Mouse (Mus musculus) liver, postnatal 0 days (tissue): Measurements from ENCODE around the gene Tef. TPM values are rescaled to one million over a fixed set of nuclear protein-coding genes. Genes with fewer than 3 reads are reported as not detected.
A peak's percentile ranks its signal among the peaks of the same experiment; 100 is the strongest.

ENCODE experiments used
- ATAC-seq: fragments of 200-750 bp; cut with Nextera tagmentation; 2 replicates; pipeline ENCODE4 v1.8.0; 2017; ENCODE audit warnings: mild to moderate bottlenecking, moderate library complexity
- DNase-seq: peaks from one replicate; pipeline ENCODE4 v3.0.0-alpha.2; 2016
- H3K27ac ChIP-seq: fragments of 300-500 bp; sonication (generic); 2 replicates; pipeline ENCODE4 v1.5.1; 2014; ENCODE audit warnings: antibody characterized with exemption, moderate library complexity, mild to moderate bottlenecking, low read depth
- H3K27me3 ChIP-seq: fragments of 300-500 bp; sonication (generic); 2 replicates; pipeline ENCODE4 v1.6.1; 2014; ENCODE audit warnings: low read length, control low read depth, mixed read lengths; ENCODE audit not compliant: insufficient read depth
- H3K36me3 ChIP-seq: fragments of 300-500 bp; sonication (generic); replicated peaks from 2 replicates; pipeline ENCODE4 v1.6.1; 2014; ENCODE audit warnings: mild to moderate bottlenecking, control low read depth, low read length, moderate library complexity, mixed read lengths; ENCODE audit not compliant: insufficient read depth
- H3K4me1 ChIP-seq: fragments of 300-500 bp; sonication (generic); 2 replicates; pipeline ENCODE4 v1.6.1; 2014; ENCODE audit warnings: antibody characterized with exemption, mild to moderate bottlenecking, control low read depth; ENCODE audit not compliant: insufficient read depth
- H3K4me2 ChIP-seq: fragments of 300-500 bp; sonication (generic); 2 replicates; pipeline ENCODE4 v1.6.1; 2014; ENCODE audit warnings: low read depth, mild to moderate bottlenecking, low read length, moderate library complexity, mixed read lengths
- H3K4me3 ChIP-seq: fragments of 300-500 bp; sonication (generic); 2 replicates; pipeline ENCODE4 v1.5.1; 2014; ENCODE audit warnings: low read depth, low read length
- H3K9ac ChIP-seq: fragments of 300-500 bp; sonication (generic); replicated peaks from 2 replicates; pipeline ENCODE4 v1.6.1; 2014; ENCODE audit warnings: mild to moderate bottlenecking, moderate library complexity
- H3K9me3 ChIP-seq: fragments of 300-500 bp; sonication (generic); 2 replicates; pipeline ENCODE4 v1.6.1; 2016; ENCODE audit warnings: mild to moderate bottlenecking, control low read depth, low read length, mixed read lengths
- CTCF ChIP-seq: sonication (generic); IDR thresholded peaks from 2 replicates; pipeline ENCODE4 v1.5.1; 2016; ENCODE audit warnings: antibody characterized with exemption, low read depth
- EP300 ChIP-seq: IDR thresholded peaks from 2 replicates; pipeline ENCODE4 v1.6.1; 2016; ENCODE audit warnings: antibody characterized with exemption, low read depth, mild to moderate bottlenecking
- WGBS: fragments of 180-500 bp; shearing (Covaris S2); extraction: QIAGEN DNeasy Blood & Tissue Kit; methylation state at CpG from one replicate; pipeline ENCODE4 v1.1.7; 2014; ENCODE audit not compliant: insufficient replicate concordance; 5-methylcytosine and 5-hydroxymethylcytosine counted together
- polyA plus RNA-seq: library from polyadenylated mRNA; unstranded; fragments of >200 nt; fragmentation: Nextera tagmentation; extraction: Ambion mirVana; gene quantifications from 2 replicates; pipeline ENCODE4 v1.2.1, GENCODE M21; 2015

The Tef gene
- polyA plus RNA-seq, 1 experiment from 2014 or later: 14.0 TPM

DNA sequence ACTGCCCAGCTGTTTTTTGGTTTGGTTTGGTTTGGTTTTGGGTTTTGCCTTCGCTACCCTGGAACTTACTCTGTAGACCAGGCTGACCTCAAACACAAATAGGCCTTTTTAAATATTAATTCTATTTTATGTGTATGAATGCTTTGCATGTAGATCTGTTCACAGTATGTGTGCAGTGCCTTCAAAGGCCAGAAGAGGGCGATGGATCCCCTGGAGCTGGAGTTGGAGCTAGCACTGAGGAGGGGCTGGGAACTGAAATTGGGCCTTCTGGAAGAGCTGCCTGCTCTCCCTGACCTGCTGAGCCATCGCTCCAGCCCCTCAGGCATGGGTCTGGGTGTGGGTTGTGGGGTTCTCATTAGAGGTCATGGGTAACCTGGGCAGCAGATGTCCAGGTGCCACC, 40.3 kb upstream of the Tef start:
- Histone ChIP-seq H3K4me2 (no peak overlapping the region), H3K4me3 (no peak overlapping the region), H3K27ac (no peak overlapping the region), H3K9me3 (no peaks in the 10 kb centered on the region), H3K4me1 (peaks cover 15% of the 10 kb centered on the region; the same call in 1 of the 2 replicates), H3K36me3 (no peaks in the 10 kb centered on the region), H3K9ac (no peak overlapping the region), H3K27me3 (no peaks in the 10 kb centered on the region)
- 81% methylated on average over 3 of the region's 3 CpGs for WGBS
- TF ChIP-seq CTCF: peak; percentile 42
- no peak for TF ChIP-seq EP300
- ATAC-seq: no peak
- DNase-seq: no peak

DNA sequence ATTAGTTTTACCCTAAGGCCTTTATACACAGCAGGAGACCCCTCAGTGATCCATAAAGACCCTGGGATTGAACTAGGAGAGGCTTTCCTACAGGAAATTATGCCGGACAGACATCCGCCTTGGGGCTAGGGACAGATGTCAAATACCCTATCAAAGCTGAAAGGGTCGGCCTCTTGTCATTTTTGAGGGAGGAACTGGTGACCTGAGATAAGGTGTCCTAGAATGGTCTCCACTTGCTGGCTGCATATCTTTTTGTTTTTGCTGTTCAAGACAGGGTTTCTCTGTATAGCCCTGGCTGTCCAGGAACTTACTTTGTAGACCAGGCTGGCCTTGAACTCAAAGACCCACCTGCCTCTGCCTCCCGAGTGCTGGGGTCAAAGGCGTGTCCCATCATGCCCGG, 37.6 kb upstream of the Tef start:
- Histone ChIP-seq H3K27me3 (no peaks in the 10 kb centered on the region), H3K4me3 (no peak overlapping the region), H3K9ac (no peak overlapping the region), H3K9me3 (no peaks in the 10 kb centered on the region), H3K27ac (0 out of 2 replicates have a peak overlapping the region, but pooled peaks have one; percentile 29), H3K36me3 (no peaks in the 10 kb centered on the region), H3K4me1 (peaks cover 15% of the 10 kb centered on the region; the same call in 1 of the 2 replicates), H3K4me2 (no peak overlapping the region)
- WGBS: 63% methylated on average over 6 of the region's 6 CpGs
- TF ChIP-seq CTCF (no peak), EP300 (no peak)
- no peak for DNase-seq
- no peak for ATAC-seq

DNA sequence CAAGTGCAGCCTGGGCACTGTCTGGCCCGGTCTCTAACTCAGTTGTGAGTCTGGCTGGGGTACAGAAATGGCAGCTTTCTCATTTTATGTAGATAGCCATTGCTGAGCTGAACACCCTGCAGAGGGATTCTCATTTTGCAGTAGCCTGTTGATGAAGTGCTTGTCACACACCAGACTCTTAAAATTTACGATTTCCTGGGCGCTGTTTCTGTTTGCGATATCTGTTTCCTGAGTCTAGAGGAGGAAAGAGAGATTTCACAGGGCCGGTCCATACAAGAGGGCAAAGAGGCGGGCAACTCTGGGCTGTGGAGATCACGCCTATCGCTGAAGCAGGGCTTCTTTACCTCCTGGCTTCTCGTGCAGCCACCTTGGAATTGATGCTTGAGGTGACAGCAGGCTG, 36.6 kb upstream of the Tef start:
- TF ChIP-seq EP300: no peak
- no peak for TF ChIP-seq CTCF
- no peak for ATAC-seq
- Histone ChIP-seq H3K9me3 (no peaks in the 10 kb centered on the region), H3K4me3 (no peak overlapping the region), H3K4me1 (peaks cover 9% of the 10 kb centered on the region; the same call in 1 of the 2 replicates), H3K27me3 (no peaks in the 10 kb centered on the region), H3K9ac (no peak overlapping the region), H3K4me2 (no peak overlapping the region), H3K36me3 (0 out of 2 replicates have a peak, but pooled peaks cover 4% of the 10 kb centered on the region), H3K27ac (no peak overlapping the region)
- DNase-seq: no peak
- 54% methylated on average over 9 of the region's 9 CpGs for WGBS

DNA sequence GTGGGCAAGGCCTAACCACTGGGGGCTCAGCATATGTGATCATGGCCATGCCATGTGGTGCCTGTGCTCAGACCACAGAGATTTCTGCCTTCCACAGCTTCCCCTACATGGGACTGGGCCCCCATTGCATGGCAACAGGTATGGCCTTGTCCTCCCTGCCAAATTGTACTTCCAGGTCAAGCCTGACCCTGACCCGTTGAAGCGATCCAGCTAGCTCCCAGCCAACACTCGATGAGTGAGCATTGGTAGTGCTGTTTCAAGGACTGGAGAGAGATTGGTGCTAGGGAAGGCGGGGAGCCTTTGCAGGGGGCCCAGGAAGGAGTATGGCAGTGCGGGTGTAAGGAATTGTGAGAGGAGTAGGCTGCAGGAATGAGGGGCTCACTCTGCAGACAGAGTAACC, 35.8 kb upstream of the Tef start:
- ATAC-seq (no peak), DNase-seq (no peak)
- H3K9ac ChIP-seq: no peak overlapping the region
- no peak overlapping the region for H3K27ac ChIP-seq
- H3K27me3 ChIP-seq: no peaks in the 10 kb centered on the region
- H3K36me3 ChIP-seq: 0 out of 2 replicates have a peak, but pooled peaks cover 4% of the 10 kb centered on the region
- no peak overlapping the region for H3K4me3 ChIP-seq
- TF ChIP-seq CTCF: no peak
- WGBS: 85% methylated on average over 5 of the region's 5 CpGs
- no peak overlapping the region for H3K4me2 ChIP-seq
- no peaks in the 10 kb centered on the region for H3K9me3 ChIP-seq
- H3K4me1 ChIP-seq: peaks cover 9% of the 10 kb centered on the region; the same call in 1 of the 2 replicates

DNA sequence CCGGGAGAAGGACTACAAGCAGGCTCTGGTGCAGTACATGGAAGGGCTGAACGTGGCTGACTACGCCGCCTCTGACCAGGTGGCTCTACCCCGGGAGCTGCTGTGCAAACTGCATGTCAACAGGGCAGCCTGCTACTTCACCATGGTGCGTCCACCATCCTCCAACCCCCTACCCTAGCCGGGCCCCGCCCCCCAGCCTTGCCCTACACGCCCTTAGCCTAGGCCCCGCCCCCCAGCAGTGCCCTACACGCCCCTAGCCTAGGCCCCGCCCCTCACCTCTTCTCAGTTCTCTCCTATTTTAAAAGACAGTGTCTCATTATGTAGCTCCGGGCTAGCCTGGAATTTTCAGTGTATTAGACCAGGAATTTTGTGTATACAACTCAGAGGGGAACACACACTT, 33.2 kb upstream of the Tef start:
- H3K4me2 ChIP-seq: no peak overlapping the region

DNA sequence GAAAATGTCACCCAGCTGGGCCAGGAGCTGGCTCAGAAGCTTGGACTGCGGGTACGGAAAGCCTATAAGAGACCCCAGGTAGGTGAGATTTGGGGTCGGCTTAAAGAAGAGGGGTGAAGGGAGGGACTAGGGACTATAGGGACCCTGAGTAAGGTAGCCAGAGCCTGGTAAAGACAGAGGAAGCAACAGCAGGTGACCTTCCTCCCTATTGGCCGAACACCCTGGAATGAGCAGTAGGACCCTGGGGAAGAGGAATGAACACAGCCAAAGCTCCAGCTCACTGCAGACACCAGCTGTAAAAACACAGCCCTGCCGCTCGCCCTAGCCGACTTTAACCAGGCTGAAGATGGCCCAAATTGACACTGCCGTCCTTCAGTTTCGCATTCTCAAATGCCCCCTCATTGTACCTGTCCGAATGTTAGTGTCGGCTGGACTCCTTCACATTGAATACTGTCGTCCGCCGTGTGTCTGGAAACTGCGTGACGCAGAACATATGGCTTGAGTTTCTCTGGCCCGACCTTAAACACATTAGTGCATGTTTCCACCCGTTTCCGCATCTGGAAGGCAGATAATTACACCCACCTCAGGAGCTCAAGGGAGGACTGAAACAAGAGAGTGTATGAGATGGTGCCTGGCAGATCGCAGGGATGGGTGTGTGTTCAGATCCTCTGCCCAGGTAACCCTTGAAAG, 29.6 kb upstream of the Tef start:
- H3K9me3 ChIP-seq: no peaks in the 10 kb centered on the region
- H3K4me1 ChIP-seq: no peaks in the 10 kb centered on the region
- no peak for TF ChIP-seq CTCF
- TF ChIP-seq EP300: no peak
- no peak for ATAC-seq
- 90% methylated on average over 20 of the region's 20 CpGs for WGBS
- H3K27me3 ChIP-seq: no peaks in the 10 kb centered on the region
- H3K9ac ChIP-seq: no peak overlapping the region
- no peak for DNase-seq
- H3K4me3 ChIP-seq: no peak overlapping the region
- H3K4me2 ChIP-seq: no peak overlapping the region
- peaks cover 15% of the 10 kb centered on the region for H3K36me3 ChIP-seq
- no peak overlapping the region for H3K27ac ChIP-seq

More for the DNA sequence above, 33.2 kb upstream of the Tef start:
- 54% methylated on average over 13 of the region's 13 CpGs for WGBS
- H3K27ac ChIP-seq: no peak overlapping the region
- peaks cover 7% of the 10 kb centered on the region for H3K36me3 ChIP-seq
- DNase-seq: peak; percentile 58
- TF ChIP-seq CTCF (no peak), EP300 (no peak)
- H3K4me3 ChIP-seq: no peak overlapping the region
- no peaks in the 10 kb centered on the region for H3K9me3 ChIP-seq
- H3K27me3 ChIP-seq: no peaks in the 10 kb centered on the region
- H3K4me1 ChIP-seq: peaks cover 9% of the 10 kb centered on the region; the same call in 1 of the 2 replicates
- no peak overlapping the region for H3K9ac ChIP-seq
- no peak for ATAC-seq
